Mouse (Mus musculus) heart, embryonic 14.5 days (tissue): ENCODE data around the gene Alk. TPM values are rescaled to one million over a fixed set of nuclear protein-coding genes. Genes with fewer than 3 reads are reported as not detected.

Source experiments
- ATAC-seq: fragments of 200-750 bp; cut with Nextera tagmentation; 2 replicates; pipeline ENCODE4 v1.8.0; 2017; ENCODE audit warnings: low read depth, moderate TSS enrichment; ENCODE audit not compliant: insufficient number of reproducible peaks, insufficient read depth, low FRiP score
- H3K27ac ChIP-seq, 2 experiments: fragments of 200-500 bp in 1 of 2; fragments of 300-500 bp in 1 of 2; sonication (generic) in 1 of 2; replicated peaks in 1 of 2; 2 replicates each; pipeline ENCODE4 v1.5.1; 2012 to 2014; ENCODE audit warnings: low read depth in 2 of 2, low read length in 2 of 2, control low read depth in 1 of 2, mild to moderate bottlenecking in 1 of 2, mixed read lengths in 1 of 2; ENCODE audit not compliant: control insufficient read depth in 1 of 2, insufficient read depth in 1 of 2
- H3K27me3 ChIP-seq: fragments of 300-500 bp; sonication (generic); 2 replicates; pipeline ENCODE4 v1.6.1; 2014; ENCODE audit warnings: mild to moderate bottlenecking, low read length, control low read depth; ENCODE audit not compliant: control insufficient read depth, insufficient read depth
- H3K36me3 ChIP-seq: fragments of 300-500 bp; sonication (generic); 2 replicates; pipeline ENCODE4 v1.6.1; 2014; ENCODE audit warnings: mild to moderate bottlenecking, control low read depth, low read length, mixed read lengths; ENCODE audit not compliant: control insufficient read depth, insufficient read depth
- H3K4me1 ChIP-seq, 2 experiments: fragments of 200-500 bp in 1 of 2; fragments of 300-500 bp in 1 of 2; sonication (generic) in 1 of 2; 2 replicates each; pipeline ENCODE4 v1.6.1; 2012 to 2014; ENCODE audit warnings: low read length in 2 of 2, control low read depth in 1 of 2, mixed read lengths in 1 of 2; ENCODE audit not compliant: control insufficient read depth in 2 of 2, insufficient read depth in 2 of 2
- H3K4me2 ChIP-seq: fragments of 300-500 bp; sonication (generic); 2 replicates; pipeline ENCODE4 v1.6.1; 2014; ENCODE audit warnings: mild to moderate bottlenecking, low read length
- H3K4me3 ChIP-seq, 2 experiments: fragments of 200-500 bp in 1 of 2; fragments of 300-500 bp in 1 of 2; sonication (generic) in 1 of 2; 2 replicates each; pipeline ENCODE4 v1.5.1; 2012 to 2014; ENCODE audit warnings: low read length in 2 of 2, mild to moderate bottlenecking in 2 of 2, control low read depth in 1 of 2, low read depth in 1 of 2, moderate library complexity in 1 of 2; ENCODE audit not compliant: control insufficient read depth in 1 of 2, insufficient read depth in 1 of 2
- H3K9ac ChIP-seq: fragments of 300-500 bp; sonication (generic); 2 replicates; pipeline ENCODE4 v1.6.1; 2014; ENCODE audit warnings: mild to moderate bottlenecking, low read length
- H3K9me3 ChIP-seq: fragments of 300-500 bp; sonication (generic); 2 replicates; pipeline ENCODE4 v1.6.1; 2016; ENCODE audit warnings: low read length, control low read depth; ENCODE audit not compliant: control insufficient read depth
- WGBS: fragments of 180-500 bp; shearing (Covaris S2); extraction: QIAGEN DNeasy Blood & Tissue Kit; methylation state at CpG from one replicate; pipeline ENCODE4 v1.1.7; 2014; 5-methylcytosine and 5-hydroxymethylcytosine counted together
- polyA plus RNA-seq: library from polyadenylated mRNA; unstranded; fragments of >200 nt; fragmentation: Nextera tagmentation; extraction: Ambion mirVana; gene quantifications from 2 replicates; pipeline ENCODE4 v1.2.1, GENCODE M21; 2014

Gene Alk
- polyA plus RNA-seq, 1 experiment from 2014 or later: 0.14 TPM

DNA sequence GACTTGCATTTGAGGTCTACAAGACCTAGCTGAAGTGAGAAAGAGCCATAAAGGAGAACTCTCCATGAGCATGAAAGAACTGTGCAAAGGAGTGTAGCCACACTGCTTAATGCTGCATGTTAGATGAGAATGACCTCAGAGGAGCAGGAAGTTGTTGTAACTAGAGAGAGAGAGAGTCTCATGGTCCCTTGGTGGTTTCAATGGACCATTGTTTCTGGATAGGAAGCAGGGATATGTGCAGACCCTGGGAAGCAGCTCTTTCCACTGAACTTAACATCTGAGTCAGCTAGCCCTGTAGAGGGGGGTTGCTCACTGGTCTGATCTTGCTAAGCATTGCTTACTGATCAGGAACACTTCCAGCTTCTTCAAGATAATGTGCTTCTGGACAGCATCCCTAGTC, 587.1 kb downstream of the Alk start:
- H3K9me3 ChIP-seq: no peaks in the 10 kb centered on the region
- H3K4me3 ChIP-seq: no peak overlapping the region
- no peak overlapping the region for H3K9ac ChIP-seq
- H3K27me3 ChIP-seq: no peaks in the 10 kb centered on the region
- H3K36me3 ChIP-seq: no peaks in the 10 kb centered on the region
- no peaks in the 10 kb centered on the region for H3K4me1 ChIP-seq
- no peak overlapping the region for H3K27ac ChIP-seq
- no peak for ATAC-seq
- H3K4me2 ChIP-seq: no peak overlapping the region

DNA sequence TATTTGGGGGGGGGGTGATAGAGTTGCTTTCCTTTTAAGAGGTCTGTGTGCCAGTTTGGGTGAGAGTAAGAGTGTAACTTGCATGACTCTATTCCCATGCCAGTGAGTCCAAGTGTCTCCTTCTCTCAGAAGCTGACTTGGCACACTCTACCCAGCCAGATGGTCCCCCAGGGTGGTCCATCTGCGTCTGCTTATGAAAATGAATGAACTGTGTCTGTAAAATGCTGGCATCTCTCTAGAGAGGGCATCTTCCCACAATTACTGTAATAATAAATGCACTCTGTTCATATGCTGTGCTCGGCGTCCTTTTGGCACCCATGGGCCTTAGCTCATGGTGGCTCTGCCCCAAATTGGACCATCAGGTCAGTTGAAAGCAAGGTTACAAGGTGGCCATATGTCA, 589.2 kb downstream of the Alk start:
- no peak overlapping the region for H3K4me2 ChIP-seq
- no peak for ATAC-seq
- 82% methylated on average over 3 of the region's 3 CpGs for WGBS
- H3K9me3 ChIP-seq: no peaks in the 10 kb centered on the region
- no peaks in the 10 kb centered on the region for H3K36me3 ChIP-seq
- no peak overlapping the region for H3K9ac ChIP-seq
- no peaks in the 10 kb centered on the region for H3K4me1 ChIP-seq
- no peaks in the 10 kb centered on the region for H3K27me3 ChIP-seq
- no peak overlapping the region for H3K27ac ChIP-seq
- no peak overlapping the region for H3K4me3 ChIP-seq

DNA sequence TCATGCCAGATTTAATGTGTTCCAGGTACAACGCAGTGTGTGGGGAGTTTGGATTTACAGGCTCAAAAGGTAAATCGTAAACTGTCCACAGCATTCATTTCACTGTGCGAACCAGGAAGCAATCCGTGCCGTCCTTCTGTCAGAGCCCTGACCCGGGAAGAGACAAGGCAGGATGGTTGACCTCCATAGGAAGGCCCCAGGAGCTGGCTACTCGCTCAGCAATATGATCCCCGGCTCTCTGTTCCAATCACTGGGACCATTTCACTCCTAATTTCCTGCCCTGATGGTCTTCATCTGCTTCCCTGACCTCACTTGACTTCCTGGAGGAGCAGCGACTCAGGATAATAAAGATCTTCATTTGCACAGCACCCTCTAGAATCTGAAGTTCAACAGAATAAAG, 591.7 kb downstream of the Alk start:
- Histone ChIP-seq H3K36me3 (no peaks in the 10 kb centered on the region), H3K27ac (no peak overlapping the region), H3K27me3 (no peaks in the 10 kb centered on the region), H3K9ac (no peak overlapping the region), H3K9me3 (no peaks in the 10 kb centered on the region), H3K4me2 (no peak overlapping the region), H3K4me1 (no peaks in the 10 kb centered on the region), H3K4me3 (no peak overlapping the region)
- 83% methylated on average over 9 of the region's 9 CpGs for WGBS
- no peak for ATAC-seq

DNA sequence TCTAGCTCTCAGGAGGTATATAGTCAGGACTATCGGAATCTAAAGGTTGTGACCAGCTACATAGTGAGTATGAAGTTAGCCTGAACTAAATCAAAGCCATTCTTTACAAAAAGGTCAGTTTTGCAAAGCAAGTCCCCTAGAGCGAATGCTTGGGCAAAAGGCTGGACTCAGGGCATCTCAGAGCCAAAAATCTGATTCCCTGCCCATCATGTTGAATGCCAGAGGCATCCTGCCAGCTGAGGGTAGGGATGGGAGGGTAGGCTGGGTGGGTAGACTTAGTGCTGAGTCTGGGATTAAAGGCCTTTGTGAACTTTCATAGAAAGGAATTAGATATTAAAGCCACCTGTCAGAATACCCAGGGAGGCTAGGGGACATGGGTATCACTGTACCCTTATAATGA, 594.6 kb downstream of the Alk start:
- no peaks in the 10 kb centered on the region for H3K9me3 ChIP-seq
- 70% methylated on average over 2 of the region's 2 CpGs for WGBS
- no peak overlapping the region for H3K4me2 ChIP-seq
- H3K27me3 ChIP-seq: no peaks in the 10 kb centered on the region
- H3K27ac ChIP-seq: no peak overlapping the region
- no peak for ATAC-seq
- H3K4me3 ChIP-seq: no peak overlapping the region
- no peak overlapping the region for H3K9ac ChIP-seq
- H3K4me1 ChIP-seq: no peaks in the 10 kb centered on the region
- H3K36me3 ChIP-seq: no peaks in the 10 kb centered on the region

DNA sequence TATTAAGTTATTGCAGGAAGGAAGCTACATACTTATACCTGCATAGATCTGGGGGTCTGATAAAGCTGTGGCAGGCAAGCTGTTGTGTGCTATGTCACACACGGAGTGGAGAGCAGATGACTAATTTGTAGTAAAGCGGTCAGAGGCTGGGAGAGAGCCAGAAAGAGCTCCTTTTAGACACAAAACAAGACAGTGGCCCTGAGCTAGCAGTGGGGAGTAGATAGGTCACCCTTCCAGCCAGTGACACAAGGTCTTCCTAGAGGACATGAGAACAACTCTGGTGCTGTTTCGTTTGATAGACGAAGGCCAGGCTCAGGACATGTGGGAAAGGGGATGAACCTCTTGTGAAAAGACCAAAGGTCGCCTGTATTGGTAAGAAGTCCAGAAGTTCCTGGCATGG, 596.0 kb downstream of the Alk start:
- H3K36me3 ChIP-seq: no peaks in the 10 kb centered on the region
- H3K4me2 ChIP-seq: no peak overlapping the region
- WGBS: 63% methylated on average over 5 of the region's 5 CpGs
- H3K27ac ChIP-seq: no peak overlapping the region
- no peak for ATAC-seq
- H3K27me3 ChIP-seq: no peaks in the 10 kb centered on the region
- H3K4me3 ChIP-seq: no peak overlapping the region
- no peaks in the 10 kb centered on the region for H3K4me1 ChIP-seq
- no peak overlapping the region for H3K9ac ChIP-seq
- no peaks in the 10 kb centered on the region for H3K9me3 ChIP-seq

DNA sequence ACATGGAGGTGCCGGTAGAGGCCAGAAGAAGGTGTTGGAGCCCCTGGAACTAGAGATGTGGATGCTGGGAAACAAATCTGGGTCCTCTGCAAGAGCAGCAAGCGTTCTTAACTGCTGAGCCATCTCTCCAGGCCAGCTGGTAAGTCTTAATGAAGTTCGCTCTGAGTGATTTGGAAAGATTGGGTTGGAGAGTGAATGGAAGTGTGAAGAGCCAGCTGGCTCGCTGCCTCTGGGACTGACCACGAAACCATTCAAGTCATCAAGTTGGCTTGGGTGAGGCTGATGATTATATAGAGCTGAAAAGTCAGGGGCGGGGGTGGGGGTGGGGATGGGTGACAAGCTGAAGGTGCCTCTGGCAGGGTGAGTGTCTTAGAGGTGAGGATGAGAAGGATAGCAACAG, 599.1 kb downstream of the Alk start:
- H3K27ac ChIP-seq: no peak overlapping the region
- no peak for ATAC-seq
- 71% methylated on average over 6 of the region's 6 CpGs for WGBS

DNA sequence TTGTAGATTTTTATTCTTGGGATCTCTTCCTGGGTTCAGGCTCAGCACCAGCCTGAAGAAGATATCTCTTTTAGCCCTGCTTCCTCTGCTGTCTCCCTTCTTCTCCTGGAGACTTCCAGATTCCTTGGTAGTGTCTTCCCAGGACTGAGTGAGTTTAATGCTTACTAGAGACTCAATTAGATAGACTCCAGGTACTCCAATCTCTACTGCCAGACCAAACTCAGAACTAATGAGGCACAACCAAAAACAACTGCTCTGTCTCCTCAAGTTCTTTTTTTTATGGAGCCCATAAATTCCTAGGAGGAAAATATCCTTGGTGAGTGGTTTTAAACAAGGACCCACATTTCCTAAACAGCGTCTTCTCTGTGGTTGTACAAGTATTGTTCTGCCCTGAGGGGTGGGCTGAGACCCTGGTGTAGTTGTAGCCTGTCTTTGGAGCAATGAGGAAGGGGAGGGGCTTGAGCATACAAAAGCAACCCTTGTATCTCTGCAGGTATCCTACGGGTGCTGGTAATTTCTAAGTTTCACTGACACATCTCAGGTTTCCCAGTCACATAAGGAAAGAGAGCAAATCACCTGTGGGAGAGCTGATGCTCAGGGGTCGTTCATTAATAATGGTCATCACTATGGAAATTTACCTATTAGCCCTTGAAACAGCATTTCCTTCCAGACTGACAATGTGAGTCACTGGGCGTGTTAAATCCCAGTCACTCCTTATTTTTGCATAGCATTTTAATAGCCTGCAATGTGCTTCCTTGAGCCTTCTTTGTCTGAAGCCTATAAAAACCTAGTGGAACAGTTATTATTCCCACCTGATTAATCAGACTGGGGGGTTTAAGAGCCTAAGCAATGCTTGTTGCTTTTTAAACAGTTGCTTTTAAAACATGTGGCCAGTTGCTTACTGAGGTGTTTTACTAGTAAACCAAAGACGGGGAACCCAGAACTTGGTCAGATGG, 604.6 kb downstream of the Alk start:
- no peaks in the 10 kb centered on the region for H3K4me1 ChIP-seq
- no peak overlapping the region for H3K27ac ChIP-seq
- no peak overlapping the region for H3K4me3 ChIP-seq
- H3K9ac ChIP-seq: no peak overlapping the region
- H3K27me3 ChIP-seq: no peaks in the 10 kb centered on the region
- no peaks in the 10 kb centered on the region for H3K36me3 ChIP-seq
- 80% methylated on average over 5 of the region's 5 CpGs for WGBS
- H3K9me3 ChIP-seq: no peaks in the 10 kb centered on the region
- H3K4me2 ChIP-seq: no peak overlapping the region
- no peak for ATAC-seq

More for the DNA sequence above, 599.1 kb downstream of the Alk start:
- H3K9ac ChIP-seq: no peak overlapping the region
- H3K27me3 ChIP-seq: no peaks in the 10 kb centered on the region
- H3K36me3 ChIP-seq: no peaks in the 10 kb centered on the region
- H3K4me3 ChIP-seq: no peak overlapping the region
- no peaks in the 10 kb centered on the region for H3K9me3 ChIP-seq
- H3K4me2 ChIP-seq: no peak overlapping the region
- no peaks in the 10 kb centered on the region for H3K4me1 ChIP-seq

DNA sequence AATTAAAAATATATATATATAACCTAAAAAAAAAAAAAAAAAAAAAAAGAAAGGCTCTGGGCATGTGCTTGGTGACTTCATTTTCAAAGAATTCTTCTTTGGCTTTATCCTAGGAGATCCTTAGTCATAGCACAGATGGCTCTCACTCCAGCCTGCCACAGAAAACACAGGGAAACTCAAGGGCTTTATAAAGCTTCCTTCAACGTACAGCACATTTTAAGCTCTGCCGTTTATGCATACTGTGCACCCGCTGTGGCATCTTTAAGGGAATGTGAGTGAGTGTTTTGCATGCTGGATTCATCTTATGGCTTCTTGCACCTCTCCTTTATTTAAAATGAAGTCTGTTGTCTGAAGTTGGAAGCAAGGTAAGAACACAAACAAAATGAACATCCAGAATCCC, 606.7 kb downstream of the Alk start:
- WGBS: 56% methylated on average over 3 of the region's 3 CpGs
- Histone ChIP-seq H3K27me3 (no peaks in the 10 kb centered on the region), H3K27ac (no peak overlapping the region), H3K36me3 (no peaks in the 10 kb centered on the region), H3K4me3 (no peak overlapping the region), H3K9me3 (no peaks in the 10 kb centered on the region), H3K9ac (no peak overlapping the region), H3K4me1 (no peaks in the 10 kb centered on the region), H3K4me2 (no peak overlapping the region)
- ATAC-seq: no peak
